Mouse (Mus musculus): ENCODE data around the gene Msrb2.

The Msrb2 gene

DNA sequence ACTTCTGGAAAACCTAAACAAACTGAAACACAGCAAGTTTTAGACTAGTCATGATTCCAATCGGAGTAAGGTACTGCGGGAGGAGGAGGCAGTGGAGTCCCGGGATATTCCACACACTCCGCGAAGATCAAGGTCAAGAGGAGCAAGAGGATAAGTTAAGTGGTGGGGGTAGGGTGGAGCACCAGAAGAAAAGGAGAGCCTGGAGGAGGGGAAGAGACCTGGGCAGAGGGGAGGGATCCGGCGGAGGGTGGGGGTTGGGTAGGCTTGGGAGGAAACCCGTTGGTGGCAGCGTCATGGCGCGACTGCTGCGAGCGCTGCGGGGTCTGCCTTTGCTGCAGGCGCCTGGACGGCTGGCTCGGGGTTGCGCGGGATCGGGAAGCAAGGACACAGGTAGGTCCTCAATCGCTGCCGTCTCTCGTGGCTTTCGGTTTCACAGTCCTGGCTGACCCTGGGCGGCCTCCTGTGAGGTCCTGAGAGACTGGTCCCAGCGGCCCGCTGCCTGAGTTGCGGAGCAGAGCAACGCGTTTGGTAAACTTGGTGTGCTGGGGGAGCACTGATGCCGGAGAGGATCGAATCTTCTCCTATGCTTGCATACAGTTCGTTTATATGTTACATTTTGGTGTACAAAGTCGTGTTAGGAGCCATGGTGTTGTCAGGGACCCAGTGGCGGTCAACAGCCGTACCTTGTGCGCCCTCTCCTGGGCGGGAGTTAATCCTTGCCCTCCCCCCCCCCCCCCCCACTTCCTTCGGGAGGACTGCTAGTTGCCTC is at the start of gene Msrb2:
Msrb2 (plus strand) TSS at position 51 of the 769 bp plus-strand sequence.
- DNase-seq (ENCODE audit: low read depth), result peak; percentile 56

DNA sequence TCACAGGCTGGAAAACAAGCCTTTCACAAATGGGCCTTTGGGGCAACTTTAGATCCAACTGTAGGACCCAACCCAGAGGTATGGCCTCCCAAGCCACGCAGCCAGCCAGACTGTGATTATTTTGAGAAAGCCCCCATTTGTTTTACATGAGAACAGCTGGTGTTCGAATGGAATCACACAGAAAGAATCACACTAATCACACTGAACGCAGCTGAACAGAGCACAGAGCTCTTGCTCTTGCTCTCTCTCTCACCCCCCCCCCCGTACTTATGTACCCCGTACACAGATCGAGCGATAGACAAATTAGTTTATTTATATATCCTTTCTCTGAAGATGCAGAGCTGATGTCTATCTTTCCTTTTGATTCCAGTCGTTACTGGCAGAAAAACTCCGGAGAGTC is 48.8 kb upstream of the Msrb2 start:
- DNase-seq (ENCODE audit: low read depth), result no peak

DNA sequence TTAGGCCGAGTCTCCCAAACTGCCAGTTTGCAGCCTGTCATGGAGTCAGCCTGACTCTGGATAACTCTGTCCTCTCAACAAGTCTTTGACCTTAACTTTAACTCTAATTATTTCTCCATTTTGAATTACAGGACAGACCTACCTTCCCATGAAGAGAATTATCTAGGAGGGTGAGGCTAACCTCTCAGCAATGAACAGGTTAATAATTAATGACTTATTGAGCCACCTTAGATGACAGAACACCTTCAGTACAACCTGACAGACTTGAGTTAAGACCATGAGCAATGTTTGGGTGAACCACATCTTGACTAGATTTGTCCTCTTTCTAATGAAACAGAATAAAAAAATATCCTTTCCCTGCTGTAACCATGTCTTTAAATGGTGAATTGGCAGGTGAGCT is 44.9 kb upstream of the Msrb2 start:
- DNase-seq (ENCODE audit: low read depth), result no peak

DNA sequence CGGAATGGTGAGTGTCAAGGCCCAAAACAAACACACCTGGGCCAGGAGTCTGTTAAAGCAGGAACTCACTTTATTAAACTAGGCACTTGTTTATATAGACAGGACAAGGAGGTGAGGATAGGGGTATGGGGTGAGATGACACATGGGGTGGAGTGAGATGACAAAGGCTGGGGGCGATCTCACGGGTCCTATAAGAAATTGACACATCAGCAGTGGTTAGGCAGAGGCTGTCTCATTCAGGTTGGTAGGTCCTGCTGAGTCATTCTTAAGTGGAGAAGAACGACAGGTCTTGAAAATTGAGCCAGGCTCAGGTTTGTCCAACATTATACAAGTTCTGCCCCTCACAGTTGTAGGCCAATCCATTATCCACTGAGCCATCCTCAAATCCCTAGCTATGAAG is 43.4 kb upstream of the Msrb2 start:
- DNase-seq (ENCODE audit: low read depth), result no peak

DNA sequence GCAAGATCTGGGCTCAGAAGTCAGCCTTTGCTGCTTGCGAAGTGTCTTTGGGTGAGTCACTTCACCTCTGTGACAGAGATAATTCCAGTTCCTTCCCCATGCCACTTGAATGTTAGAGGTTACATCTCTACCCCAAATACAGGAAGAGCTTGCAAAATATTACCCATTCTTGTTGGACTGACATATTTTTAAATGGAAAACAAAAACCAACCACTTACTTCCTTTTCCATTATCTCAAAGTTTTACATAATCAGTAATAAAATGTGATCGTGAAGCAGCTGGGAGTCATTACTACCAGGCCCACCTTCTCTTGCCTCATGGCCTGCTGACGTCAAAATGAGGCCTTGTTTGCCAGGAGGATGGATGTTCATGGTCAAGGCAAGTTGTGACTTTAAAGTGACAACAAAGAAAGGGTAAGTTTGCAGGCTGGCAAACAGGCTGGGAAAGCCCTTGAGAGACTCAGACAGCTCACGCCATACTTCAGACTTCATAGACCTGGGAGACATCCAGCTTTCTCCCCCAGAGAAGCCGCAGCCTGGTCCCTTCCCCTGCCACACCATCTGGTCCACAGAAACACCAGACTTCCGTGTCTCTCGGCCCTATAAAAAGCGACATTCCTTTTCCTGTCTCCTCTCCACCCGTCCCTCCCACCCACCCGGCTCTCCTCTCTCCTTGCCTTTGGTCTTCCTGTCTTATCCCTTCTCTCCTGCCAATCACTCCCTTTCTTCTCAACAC is 27.2 kb upstream of the Msrb2 start:
- DNase-seq (ENCODE audit: low read depth), result no peak

DNA sequence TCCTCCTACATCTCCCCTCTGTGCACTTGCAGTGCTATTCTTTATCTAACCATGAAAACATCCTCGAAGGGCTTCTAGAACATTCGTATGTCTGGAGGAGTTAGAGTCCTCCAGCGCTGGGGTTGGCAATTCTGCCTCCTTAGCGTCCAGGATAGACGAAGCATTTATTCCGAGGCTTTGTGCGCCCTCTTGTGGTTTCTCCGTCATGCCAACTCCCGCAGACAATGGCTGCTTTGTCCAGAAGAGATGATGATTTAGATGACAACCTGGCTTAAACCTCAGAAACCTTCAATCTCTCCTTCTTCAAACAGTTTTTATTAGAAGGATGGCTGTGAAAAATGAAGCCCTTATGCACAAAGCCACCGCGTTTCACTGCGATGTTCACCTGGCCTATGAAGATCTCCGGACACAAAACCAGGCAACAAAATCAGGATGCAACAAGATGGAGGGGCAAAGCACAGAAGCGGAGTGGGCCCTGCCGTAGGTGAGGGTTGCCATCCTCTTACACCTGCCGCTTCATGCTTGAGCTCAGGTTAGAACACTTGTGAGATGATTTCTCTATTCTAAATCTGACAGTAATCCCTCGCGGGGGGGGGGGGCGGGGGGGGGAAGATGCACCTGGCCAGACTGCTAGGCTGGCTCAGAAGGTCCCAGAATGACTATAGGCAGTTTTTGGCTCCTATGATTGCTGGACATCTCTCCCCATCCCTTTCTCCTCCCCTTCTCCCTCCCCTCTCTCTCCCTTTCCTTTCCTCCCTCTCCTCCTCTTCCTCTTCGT is 26.4 kb upstream of the Msrb2 start:
- peak; percentile 77 for DNase-seq (ENCODE audit: low read depth)

DNA sequence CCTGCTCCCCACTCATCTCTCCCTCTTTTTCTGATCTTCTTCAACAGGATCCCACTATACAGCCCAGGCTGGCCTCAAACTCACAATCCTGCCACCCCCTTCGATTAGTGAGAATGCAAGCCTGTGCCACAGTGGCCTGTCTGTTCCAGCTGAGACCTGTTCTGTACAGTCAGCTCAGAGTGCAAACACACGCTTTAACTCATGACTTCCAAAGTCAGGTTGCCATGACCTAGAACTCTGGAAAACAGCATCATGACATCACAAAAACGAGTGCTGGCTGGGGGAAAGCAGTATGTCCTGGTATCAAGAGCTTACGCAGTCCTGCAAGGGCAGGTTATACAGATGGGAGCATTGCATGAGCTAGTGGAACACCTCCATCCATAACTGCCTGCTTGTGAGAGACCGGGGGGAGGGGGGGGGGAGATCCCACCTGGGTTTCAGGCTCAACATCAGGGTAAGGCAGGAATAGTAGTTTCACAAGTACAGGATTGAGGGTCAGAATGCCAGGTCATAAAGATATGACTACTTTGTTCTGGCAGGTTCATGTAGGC is 25.8 kb upstream of the Msrb2 start:
- DNase-seq (ENCODE audit: low read depth), result no peak

DNA sequence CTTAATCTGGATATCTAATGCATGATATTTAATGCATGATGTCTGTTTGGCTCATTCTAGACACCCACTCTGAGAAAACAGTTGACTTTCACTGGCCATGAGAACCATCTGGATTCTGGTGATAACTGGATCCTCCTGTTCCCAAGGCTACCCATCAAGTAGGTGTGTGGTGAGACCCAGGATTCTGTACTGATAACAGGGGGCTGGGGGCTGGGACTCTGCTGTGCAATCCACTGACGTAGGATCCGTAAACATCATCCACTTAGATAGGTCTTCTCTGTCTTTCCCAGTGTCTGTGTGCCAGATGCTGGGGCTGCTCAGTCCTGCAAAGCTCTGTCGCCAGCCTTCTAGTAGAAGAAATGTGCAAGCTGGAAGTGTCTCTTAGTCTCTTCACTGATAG is 22.8 kb upstream of the Msrb2 start:
- no peak for DNase-seq (ENCODE audit: low read depth)

DNA sequence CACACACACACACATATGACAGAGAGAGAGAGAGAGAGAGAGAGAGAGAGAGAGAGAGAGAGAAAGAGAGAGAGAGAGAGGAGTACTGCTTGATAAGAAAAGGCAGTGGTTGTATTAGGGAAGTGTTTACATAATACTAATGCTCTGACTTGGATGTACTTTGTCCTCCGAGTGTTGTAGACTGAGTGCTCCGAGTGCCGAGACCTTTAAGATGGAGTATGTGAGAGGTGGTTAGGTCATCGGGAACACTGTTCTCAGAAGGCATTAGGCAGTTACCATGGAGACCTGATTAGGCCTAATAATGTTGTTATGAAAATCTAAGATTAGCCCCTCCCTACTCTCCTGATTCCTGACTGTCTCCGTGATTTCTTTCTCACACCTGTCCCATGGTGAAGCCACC is 21.1 kb upstream of the Msrb2 start:
- no peak for DNase-seq (ENCODE audit: low read depth)

DNA sequence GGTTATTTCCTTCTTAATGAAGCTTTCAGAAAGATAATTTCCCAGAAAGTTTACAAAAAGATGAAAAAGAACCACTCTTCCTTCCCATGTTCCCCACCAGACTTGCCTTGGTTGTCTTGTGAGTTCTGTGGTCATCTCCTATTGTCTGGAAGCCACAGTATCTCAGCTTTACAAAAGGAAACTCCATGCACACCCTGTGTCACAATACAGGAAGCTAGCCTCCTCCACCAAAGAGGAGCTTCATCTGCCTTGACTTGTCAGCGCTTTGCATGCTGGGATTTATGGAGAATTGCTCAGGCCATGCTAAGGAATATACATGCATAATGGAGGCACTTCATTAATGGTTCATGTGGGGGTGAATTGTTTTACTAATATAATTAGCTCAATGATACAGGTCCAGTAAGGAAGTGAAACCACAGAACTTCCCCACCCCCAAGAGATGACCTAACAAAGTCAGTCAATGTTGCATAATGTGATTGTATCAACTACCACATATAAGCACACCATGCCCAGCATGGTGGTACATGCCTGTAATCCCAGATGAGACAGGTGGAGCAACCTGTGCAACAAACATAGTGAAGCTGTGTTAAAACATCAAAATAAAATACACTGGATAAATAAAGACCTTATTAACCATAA is 19.5 kb upstream of the Msrb2 start:
- no peak for DNase-seq (ENCODE audit: low read depth)

DNA sequence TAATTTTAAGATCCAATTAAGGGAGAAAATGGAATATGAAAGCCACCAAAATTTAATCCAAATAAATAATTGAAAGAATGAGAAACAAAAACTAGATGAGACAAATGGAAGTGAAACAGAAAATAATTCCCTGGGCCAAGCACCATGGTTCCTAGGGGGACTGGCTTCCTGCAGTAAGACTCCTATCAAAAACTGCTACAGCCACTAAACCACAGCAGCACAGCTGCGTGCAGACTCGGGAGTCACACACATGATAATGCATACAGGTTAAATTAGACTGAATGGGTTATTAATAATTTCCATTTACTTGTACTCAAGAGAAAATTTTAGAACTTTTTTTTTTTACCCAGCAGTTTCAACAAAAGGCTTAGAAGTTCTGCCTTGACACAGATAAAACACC is 18.1 kb upstream of the Msrb2 start:
- no peak for DNase-seq (ENCODE audit: low read depth)

DNA sequence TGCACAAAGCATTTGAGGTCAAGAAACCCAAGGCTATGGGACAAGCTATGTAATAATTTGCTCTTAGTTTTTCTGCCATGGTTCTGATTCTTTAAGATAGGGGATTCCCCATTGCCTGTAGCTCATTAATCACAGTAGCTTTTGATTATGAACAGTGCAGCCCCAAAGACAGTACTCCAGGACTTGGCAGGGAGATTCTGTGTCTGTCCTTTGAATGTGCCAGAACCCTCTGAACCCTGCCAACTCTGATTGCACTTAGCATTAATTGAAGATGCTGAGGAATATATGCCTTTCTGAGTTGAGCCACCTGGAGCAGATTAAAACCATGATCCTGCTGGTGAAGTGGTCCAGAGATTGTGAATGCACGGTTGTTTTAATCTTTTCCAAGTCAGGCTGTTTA is 8.4 kb upstream of the Msrb2 start:
- DNase-seq (ENCODE audit: low read depth), result no peak

DNA sequence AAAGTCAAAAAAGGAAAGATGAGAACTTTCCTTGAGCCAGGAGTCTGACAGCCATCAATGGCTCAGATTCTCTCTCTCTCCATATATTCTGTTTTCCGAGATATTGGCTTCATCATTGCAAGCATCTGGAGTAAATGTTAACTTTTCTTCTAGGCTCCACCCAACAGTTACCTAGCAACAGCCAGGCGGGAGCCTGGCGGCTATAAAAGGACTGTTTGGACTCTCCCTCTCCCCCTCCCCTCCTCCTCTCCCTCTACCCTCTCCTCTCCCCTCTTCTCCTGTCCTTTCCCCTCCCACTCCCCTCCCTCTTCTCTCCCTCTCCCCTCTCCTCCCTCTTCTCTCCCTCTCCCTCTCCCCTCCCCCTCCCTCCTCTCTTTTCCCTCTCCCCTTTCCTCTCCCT is 4.8 kb upstream of the Msrb2 start:
- DNase-seq (ENCODE audit: low read depth), result no peak

DNA sequence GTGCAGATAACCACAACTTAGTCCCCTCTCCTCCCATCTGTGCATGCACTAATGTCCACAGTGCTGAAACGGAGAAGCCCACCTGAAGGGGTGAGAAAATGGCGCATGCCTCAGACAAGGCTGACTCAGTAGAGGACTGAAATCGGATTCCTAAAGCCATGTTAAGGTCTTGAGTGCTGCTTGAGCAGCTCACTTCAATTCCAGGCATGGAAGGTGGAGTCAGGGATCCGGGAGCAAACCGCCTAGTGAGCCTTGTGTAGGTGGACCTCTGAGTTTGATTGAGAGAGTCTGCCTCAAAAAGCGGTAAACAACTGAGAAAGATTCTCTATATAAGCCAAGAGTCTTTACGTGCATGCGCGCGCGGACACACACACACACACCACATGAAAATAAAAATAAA is 4.1 kb upstream of the Msrb2 start:
- no peak for DNase-seq (ENCODE audit: low read depth)

DNA sequence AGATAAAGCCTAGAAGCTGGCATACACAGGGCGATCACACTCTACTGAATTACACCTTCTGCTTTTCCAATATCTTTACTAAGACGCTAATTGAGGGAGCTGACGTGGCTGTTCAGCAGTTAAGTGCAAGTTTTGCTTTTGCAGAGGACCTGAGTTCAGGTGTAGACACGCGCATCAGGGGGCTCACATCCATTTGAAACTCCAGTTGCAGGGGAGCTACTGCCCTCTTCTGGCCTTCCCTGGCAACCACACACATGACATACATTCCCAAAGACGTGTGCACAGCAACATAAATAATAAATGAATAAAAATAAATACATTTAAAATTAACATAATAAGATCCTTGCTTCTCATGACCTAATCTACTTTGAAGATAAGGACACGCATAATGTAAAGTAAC is 2.5 kb downstream of the Msrb2 start:
- peak; percentile 13 for DNase-seq (ENCODE audit: low read depth)

DNA sequence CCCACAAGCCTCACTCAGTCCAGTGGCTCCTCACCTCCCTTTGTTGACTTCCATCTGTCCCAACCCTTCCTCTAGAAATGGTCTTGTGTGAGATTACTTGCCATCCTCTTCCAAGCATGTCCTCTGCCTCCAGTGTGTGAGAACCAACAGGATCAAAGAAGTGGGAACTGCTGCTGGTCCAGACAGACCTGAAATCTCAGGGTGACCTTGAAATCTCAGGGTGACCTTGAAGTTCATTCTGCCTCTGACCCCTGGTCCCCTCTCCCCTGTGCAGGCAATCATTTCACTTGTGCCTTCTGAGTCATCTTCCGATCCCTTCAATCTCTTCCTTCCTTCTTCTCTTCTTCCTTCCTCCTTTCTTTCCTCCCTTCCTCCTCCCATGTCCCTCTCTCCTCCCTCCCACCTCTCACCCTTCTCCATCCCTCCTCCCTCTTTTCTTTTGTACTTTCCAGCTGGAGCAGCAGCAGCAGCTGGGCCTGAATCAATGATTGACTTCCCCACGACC is 9.3 kb downstream of the Msrb2 start:
- DNase-seq (ENCODE audit: low read depth), result no peak

DNA sequence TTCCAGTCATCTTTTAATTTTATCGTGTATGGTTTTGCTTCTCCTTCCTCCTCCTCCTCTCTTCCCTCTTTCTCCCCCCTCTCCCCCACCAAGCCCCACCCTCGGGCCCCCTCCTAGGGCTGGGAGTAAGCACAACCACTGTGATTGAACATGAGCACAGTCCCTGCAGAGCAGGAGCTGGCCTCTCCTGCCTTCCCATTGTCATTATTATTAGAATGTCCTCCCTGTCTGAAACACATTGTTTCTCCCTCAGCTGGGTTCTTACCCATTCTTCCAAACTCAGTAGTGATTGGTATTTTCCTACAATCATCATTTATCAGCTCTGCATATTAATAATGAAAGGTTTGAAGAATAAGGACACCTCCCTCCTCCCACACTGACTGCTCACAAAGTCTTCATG is 9.7 kb downstream of the Msrb2 start:
- DNase-seq (ENCODE audit: low read depth), result no peak

DNA sequence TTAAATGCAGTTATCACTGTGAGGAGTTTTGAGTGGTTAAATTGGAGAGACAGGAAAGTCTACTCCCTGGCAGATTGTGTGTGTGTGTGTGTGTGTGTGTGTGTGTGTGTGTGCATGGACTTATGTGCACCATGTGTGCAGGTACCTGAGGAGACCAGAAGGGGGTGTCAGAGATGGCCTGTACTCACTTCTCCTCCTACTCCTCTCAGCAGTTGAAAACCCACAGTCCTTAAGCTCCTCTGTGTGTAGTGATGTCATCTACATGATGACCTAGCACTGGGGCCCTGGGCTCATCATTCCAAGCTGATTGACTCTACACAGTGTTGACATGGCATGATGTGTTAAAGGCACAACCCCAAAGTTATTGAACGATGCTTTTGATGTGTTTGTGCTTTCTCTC is 11.0 kb downstream of the Msrb2 start:
- no peak for DNase-seq (ENCODE audit: low read depth)

DNA sequence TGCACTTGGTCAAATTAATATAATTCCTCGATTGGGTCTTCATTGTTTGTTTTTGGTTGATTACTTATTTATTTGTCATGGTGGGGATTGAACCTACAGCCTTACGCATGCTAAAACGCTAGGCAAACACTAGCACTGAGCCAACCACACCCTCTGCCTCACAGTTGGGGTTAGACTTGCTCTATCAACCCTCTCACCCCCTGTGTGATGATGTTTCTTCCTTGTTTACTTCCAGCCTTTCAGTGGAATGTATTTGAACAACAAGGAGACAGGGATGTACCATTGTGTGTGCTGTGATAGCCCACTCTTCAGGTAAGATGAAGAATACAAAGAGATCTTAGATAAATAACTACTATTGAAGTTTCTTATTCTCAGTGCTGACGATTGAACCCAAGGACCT is 11.8 kb downstream of the Msrb2 start:
- DNase-seq (ENCODE audit: low read depth), result no peak

DNA sequence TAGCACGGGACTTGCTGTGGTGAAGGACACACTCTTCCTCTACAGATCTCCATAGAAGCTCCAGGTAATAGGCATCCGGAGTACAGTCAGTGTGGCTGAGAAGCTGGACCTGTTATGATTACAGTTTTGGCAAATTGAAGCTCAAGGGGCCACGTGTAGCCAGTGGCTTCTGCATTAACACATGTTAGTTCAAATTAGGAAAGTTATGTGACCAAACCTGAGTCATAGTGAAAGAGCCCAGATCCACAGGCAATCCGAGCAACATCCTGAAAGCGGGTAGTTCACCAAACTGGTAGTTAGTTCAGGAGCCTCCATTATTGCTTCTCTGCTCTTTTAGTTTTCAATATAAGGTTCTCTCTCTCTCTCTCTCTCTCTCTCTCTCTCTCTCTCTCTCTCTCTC is 14.5 kb downstream of the Msrb2 start:
- DNase-seq (ENCODE audit: low read depth), result no peak

DNA sequence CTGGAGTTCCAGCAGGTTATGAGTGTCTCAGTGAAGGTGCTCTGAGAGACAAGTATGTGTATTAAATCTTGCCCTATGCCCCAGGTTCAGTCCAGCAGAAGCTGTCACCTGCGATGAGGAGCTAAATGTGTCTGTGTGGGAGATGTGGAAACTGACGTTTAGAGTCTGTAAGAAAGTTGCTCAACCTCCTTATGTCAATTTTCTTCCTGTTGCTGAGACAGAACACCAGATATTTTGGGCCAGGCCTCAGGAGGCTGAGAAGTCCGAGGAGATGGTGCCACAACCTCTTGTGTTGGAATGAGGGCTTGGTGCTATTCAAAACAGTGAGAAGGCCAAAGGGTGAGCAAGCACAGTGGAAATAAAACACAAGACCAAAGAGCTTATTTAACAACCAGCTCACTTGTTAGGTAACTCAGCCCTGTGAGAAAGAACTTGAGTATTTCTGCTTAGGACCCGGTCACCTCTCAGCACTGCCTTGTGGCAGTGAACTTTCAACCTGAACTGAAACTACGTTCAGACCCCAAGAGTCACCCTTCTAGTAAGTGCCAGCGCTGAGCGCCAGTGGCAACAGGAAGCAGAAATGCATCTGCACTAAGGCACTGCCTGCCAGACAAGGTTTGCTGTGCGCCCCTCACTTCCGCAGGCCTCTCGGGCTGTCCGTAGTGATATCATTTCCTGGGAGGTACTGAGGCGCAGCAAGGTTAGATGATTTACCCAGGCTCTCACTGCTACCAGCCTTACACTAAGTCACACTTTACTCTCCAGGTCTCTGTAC is 17.3 kb downstream of the Msrb2 start:
- DNase-seq (ENCODE audit: low read depth), result peak; percentile 33
